Mouse (Mus musculus): ENCODE measurements at regions not wholly inside any gene's neighbourhood (a gene's known extent, or its start where the extent isn't known, plus 50 kb on each side); places are given as distances from the start of the nearest gene placed in this dataset.

GRCm38 (mm10) chr9:60965641-60966040 lies 171.3 kb downstream of the Uaca start:
- TF ChIP-seq POLR2A (IDR thresholded peaks at IDR 0.05; ENCODE audit: low read depth, low read length), result no peak
- TF ChIP-seq CTCF (IDR thresholded peaks at IDR 0.05; ENCODE audit: borderline replicate concordance, insufficient read depth, low read length), result no peak

All from embryonic fibroblast, embryonic 13.5 days (primary cell).